Comparison of ENCODE assay signal across 20 mouse cellular contexts in the genomic region with DNA sequence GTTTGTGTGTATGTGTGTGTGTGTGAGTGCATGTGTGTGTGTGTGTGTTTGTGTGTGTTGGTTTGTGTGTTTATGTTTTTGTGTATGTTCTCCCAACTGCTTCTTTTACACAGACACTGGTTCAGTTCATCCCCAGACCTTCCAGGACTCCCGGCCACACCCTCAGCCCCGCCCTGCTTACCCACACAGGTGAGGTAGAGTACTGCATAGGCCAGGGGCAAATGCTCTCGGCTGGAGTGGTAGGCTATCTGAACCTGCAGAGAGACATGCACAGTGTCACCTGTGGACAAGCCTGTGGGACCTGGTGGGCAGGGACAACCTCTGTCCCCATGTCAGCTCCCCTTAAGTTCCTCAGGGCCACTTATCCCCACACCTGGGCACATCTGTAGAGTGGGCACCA. TPM values are rescaled to one million over a fixed set of nuclear protein-coding genes. Genes with fewer than 3 reads are reported as not detected.
"Had no signal": no experiment of that assay in that cellular context is flagged by ENCODE, and none has a peak within 500 bp of the region (broad histone marks: within the 10 kb centered on the region; RNA-seq: fewer than 3 reads in every experiment).

No protein-coding gene starts in this region.

- H3K27ac ChIP-seq: neural tube, embryonic 15.5 days; stomach, embryonic 15.5 days; stomach, postnatal 0 days had no signal

- H3K36me3 ChIP-seq: neural tube, embryonic 15.5 days; stomach, embryonic 15.5 days had no signal

- H3K9me3 ChIP-seq: neural tube, embryonic 15.5 days; stomach, embryonic 15.5 days had no signal

- H3K4me1 ChIP-seq: neural tube, embryonic 15.5 days; stomach, embryonic 15.5 days had no signal

- DNase-seq: retina, postnatal 1 day; right cerebral cortex, adult 18-20 months; right cerebral cortex, postnatal 14 days; right cerebral cortex, postnatal 25 days; right cerebral cortex, postnatal 4 days; spleen, adult 18-20 months; thymus, adult 18-20 months; thymus, adult 2 months; thymus, postnatal 14 days; thymus, postnatal 25 days; thymus, postnatal 36 days; thymus, postnatal 4 days had no signal

- H3K4me2 ChIP-seq: neural tube, embryonic 15.5 days; stomach, embryonic 15.5 days had no signal

- H3K9ac ChIP-seq: neural tube, embryonic 15.5 days; stomach, embryonic 15.5 days had no signal

- H3K27me3 ChIP-seq: neural tube, embryonic 15.5 days; stomach, embryonic 15.5 days had no signal

- H3K4me3 ChIP-seq: neural tube, embryonic 15.5 days; stomach, embryonic 15.5 days had no signal

RNA-seq across cellular contexts. Expression of a gene that starts 9.1 kb away (rescaled TPM):
- total RNA-seq: neutrophil, adult 5-6 weeks had no signal
- polyA plus RNA-seq: neural tube, embryonic 14.5 days; neural tube, embryonic 15.5 days; small intestine, adult 2 months; stomach, embryonic 14.5 days had no signal

RNA-seq across cellular contexts. Expression of a gene that starts 44.2 kb away (rescaled TPM):
- polyA plus RNA-seq: neural tube, embryonic 14.5 days; small intestine, adult 2 months had no signal

RNA-seq across cellular contexts. Expression of a gene that starts 58.9 kb away (rescaled TPM):
- polyA plus RNA-seq: neural tube, embryonic 15.5 days; small intestine, adult 2 months; stomach, embryonic 14.5 days; stomach, postnatal 0 days; urinary bladder, adult 2 months had no signal
